Mouse (Mus musculus) Muller cell, postnatal 12 days (primary cell): Measurements from ENCODE around the gene Olfr1328.
"Not testable (repeated sequence)": the region's sequence is repeated elsewhere in the genome, so short reads cannot be mapped to it uniquely, and the experiment has no call there.

Experiments used
- DNase-seq: peaks from one replicate; pipeline ENCODE4 v3.0.0-alpha.2; 2015; ENCODE audit errors: inconsistent ontology term

Gene Olfr1328

DNA sequence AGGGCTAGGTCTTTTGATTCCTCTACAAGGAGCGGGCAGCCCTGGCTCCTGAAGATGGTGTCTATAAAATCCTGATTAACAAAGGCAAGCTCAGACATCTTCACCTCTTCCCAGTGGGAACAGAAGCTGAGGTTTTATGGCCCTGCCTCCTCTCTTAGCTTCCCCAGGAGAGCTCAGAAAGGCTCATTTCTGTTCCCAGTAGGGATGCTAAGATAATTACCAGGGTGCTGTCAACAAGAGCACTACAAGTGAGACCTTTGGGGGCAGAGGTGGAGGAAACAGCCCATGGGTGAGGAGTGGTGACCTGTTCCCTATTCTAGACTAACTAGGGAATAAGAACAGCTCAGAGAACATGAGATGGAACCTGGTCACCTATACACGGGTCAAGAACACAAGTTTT lies at the start of gene Olfr1328:
Olfr1328 (minus strand) TSS at position 101 of the 400 bp plus-strand sequence.
- no peak for DNase-seq

DNA sequence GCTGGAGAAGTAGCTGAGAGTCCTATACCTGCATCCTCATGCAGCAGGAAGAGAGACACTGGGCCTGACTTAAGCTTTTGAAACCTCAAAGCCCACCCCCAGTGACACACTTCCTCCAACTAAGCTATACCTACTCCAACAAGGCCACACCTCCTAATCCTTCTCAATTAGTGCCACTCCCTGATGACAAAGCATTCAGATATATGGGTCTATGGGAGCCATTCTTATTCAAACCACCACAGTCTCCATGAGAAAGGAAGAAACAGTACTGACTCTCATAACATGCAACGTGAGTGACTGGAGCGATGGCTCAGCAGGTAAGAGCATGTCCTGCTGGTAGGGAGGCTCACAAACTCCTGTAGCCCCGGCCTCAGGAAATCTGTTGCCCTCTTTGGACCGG lies 46.9 kb upstream of the Olfr1328 start:
- no peak for DNase-seq

DNA sequence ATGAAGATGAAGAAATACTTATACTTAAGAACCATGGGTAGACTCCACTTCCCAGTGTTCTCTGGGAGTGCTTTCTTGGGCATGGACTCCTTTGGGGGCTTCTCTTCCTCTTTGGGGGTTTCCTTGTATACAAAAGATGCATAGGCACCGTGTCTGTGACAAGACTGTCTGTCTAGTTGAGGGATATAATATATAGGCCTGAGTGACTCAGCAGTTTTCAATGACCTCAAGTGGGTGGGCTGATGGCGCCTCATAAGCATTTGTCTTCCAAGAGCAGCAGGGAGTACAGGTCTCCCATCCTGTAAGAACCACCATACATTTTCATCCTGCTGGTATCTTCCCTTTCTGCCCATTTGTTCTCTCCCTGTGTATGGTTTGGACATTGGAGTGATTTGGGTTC lies 34.9 kb upstream of the Olfr1328 start:
- no peak for DNase-seq

DNA sequence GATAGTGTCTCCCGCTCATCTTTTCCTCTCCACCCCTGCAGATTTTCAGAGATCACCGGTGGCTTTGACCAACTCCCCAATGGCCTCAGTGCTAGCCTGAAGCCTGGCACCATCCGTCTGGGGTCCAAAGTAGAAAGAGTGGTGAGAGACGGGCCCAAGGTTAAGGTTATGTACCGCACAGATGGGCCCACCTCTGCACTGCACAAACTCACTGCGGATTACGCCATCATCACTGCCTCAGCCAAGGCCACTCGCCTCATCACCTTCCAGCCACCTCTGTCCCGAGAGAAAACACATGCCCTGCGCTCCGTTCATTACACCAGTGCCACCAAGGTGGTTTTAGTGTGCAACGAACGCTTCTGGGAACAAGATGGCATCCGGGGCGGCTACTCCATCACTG lies 29.3 kb upstream of the Olfr1328 start:
- DNase-seq: no peak

DNA sequence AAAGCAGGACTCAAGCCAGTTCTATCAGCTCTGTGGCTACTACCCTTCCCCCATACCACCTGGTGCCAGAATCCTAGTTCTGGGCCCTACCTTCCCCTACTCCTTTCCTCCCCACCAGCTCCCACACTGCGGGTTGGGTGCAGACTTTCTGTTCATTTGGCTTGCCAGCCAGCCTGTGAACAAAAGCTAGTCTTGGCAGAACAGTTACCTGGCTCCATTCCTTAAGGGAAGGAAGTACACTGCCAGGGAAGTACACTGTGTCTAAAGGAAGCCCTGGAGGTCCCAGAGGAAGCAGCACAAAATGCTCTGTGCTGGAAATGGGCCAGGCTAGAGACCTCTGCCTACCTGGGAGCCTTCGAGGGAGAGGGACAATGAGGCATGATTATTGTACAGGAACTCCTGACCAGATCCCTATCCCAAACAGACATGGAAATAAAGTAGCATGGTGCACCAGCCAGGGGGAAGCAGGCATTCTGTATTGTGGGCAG lies 22.8 kb upstream of the Olfr1328 start, which contains the start of gene Lao1:
Lao1 (plus strand) TSS at position 438 of the 488 bp plus-strand sequence.
- no peak for DNase-seq

DNA sequence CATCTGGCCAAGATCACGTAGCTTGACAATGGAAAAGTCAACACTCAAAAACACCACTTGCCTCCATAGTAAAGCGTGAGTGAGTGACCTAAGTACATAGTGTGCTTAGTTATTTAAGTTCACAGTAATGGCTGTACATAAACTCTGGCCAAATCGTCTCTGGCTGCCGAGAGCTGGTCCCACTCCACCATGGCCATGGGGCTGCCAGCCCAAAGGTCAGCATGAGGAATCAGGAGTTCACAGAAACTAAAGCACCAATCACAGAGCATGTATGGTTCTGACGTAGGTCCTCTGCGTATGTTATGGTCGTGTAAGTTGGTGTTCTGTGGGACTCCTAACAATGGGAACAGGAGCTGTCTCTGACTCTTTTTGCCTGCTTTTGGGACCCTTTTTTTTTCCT lies 20.4 kb upstream of the Olfr1328 start:
- DNase-seq: no peak

DNA sequence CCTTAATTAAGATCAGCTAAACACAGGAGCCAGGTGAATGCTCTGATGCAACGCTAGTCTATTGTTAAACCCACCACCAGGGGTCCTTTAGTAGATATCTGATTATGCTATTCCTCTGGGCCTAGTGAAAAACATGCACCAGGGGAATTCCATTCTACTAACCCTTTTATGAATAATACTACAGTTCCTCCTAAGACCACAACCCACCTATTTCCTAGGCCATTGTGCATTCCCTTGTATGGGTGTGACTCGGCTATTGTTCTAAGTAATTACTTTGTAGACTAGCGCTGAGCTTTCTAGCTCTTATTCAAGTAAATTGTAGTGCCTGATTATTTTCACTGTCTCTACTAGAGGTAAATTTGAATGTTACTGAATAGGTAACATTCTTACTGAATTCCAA lies 7.1 kb downstream of the Olfr1328 start:
- DNase-seq: not testable (repeated sequence)

DNA sequence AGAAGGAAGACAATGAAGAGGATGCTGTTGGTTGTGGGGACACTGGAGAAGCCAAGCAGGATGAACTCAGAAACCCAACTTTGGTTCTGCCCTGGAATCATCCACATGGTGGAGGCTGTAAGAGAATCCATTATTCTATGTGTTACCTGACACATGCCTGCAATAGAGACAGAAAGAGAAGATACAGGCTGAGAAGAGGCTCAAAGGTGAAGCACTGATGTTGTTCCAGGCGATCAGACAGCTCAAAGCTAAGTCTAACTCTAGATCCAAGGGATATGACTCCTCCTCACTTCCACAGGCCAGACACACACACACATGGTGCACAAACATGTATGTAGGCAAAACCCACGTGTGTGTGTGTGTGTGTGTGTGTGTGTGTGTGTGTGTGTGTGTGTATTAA lies 21.0 kb downstream of the Olfr1328 start, which contains the start of gene Olfr1329:
Olfr1329 (minus strand) TSS at position 101 of the 400 bp plus-strand sequence.
- not testable (repeated sequence) for DNase-seq

DNA sequence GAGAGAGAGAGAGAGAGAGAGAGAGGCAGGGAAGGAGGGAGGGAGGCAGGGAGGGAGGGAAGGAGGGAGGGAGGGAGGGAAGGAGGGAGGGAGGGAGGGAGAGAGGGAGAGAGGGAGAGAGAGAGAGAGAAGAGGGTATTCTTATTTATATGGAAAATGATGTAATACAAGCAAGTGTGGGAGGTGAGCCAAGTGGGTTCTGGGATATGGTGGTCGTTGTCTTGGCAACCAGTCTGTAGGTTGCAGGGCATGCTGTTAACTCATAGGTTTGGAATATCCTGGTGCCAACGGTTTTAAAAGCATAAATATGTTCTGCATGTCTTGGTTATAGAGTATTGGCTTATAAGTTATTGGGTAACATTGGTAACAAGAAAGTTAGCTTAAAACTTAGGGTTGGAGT lies 36.4 kb downstream of the Olfr1328 start:
- no peak for DNase-seq

DNA sequence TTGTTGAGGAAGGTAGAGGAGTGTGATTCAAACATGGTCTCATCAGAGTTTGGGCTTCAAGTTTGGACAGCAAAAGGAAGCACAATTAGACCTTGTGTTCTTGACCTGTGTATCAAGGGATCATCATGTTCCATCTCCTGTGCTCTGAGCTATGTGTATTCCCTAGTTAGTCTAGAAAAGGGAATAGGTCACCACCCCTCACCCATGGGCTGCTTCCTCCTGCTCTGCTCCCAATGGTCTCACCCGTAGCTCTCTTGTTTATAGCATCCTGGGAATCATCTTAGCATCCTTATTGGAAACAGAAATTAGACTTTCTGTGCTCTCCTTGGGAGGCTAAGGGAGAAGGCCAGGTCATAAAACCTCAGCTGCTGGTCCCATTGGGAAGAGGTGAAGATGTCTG lies 50.1 kb downstream of the Olfr1328 start, which contains the start of gene Olfr1330:
Olfr1330 (plus strand) TSS at position 301 of the 400 bp plus-strand sequence.
- no peak for DNase-seq
